Mouse (Mus musculus) frontal cortex, postnatal 10 days (tissue): ENCODE results near the gene Rhobtb3.
"Not testable (repeated sequence)": the region's sequence is repeated elsewhere in the genome, so short reads cannot be mapped to it uniquely, and the experiment has no call there.

Source experiments
- DNase-seq, 2 experiments: peaks; one replicate each; pipeline ENCODE4 v3.0.0; 2022; ENCODE audit warnings: low spot score in 2 of 2, mixed read lengths in 1 of 2

Gene Rhobtb3

GRCm38 (mm10) chr13:75845519-75846166 lies 98.1 kb downstream of the Rhobtb3 start:
- DNase-seq = no peak

- DNase-seq = no peak
Measured at GRCm38 (mm10) chr13:75844833-75845518, 98.7 kb downstream of the Rhobtb3 start.

- DNase-seq = no peak
Measured at GRCm38 (mm10) chr13:75843993-75844683, 99.6 kb downstream of the Rhobtb3 start.

GRCm38 (mm10) chr13:75843331-75843730 lies 100.4 kb downstream of the Rhobtb3 start:
- no peak for DNase-seq

GRCm38 (mm10) chr13:75841950-75842349 lies 101.8 kb downstream of the Rhobtb3 start:
- DNase-seq = no peak

- peak in 1 of 2 experiments; percentile 14 for DNase-seq
Measured at GRCm38 (mm10) chr13:75840752-75841285, 102.9 kb downstream of the Rhobtb3 start.

GRCm38 (mm10) chr13:75839719-75840481 lies 103.8 kb downstream of the Rhobtb3 start, which contains the start of gene Glrx:
Glrx (plus strand) TSS chr13:75839868.
- peak; percentile 67 for DNase-seq

GRCm38 (mm10) chr13:75838506-75838905 lies 105.2 kb downstream of the Rhobtb3 start:
- no peak for DNase-seq

GRCm38 (mm10) chr13:75835461-75835860 lies 108.3 kb downstream of the Rhobtb3 start:
- no peak for DNase-seq

GRCm38 (mm10) chr13:75833499-75833898 lies 110.2 kb downstream of the Rhobtb3 start:
- DNase-seq = no peak

GRCm38 (mm10) chr13:75832697-75833096 lies 111.0 kb downstream of the Rhobtb3 start:
- DNase-seq = no peak

GRCm38 (mm10) chr13:75831710-75832109 lies 112.0 kb downstream of the Rhobtb3 start:
- DNase-seq = no peak

- DNase-seq = no peak
Measured at GRCm38 (mm10) chr13:75830708-75831107, 113.0 kb downstream of the Rhobtb3 start.

- no peak for DNase-seq
Measured at GRCm38 (mm10) chr13:75825388-75825787, 118.3 kb downstream of the Rhobtb3 start.

GRCm38 (mm10) chr13:75824611-75825319 lies 119.0 kb downstream of the Rhobtb3 start:
- DNase-seq = no peak

- no peak for DNase-seq
Measured at GRCm38 (mm10) chr13:75823201-75823600, 120.5 kb downstream of the Rhobtb3 start.

GRCm38 (mm10) chr13:75822366-75822765 lies 121.4 kb downstream of the Rhobtb3 start:
- DNase-seq = not testable (repeated sequence)

- no peak for DNase-seq
Measured at GRCm38 (mm10) chr13:75819898-75820297, 123.8 kb downstream of the Rhobtb3 start.
